ENCODE assay signal across 19 mouse cellular contexts in the genomic region with DNA sequence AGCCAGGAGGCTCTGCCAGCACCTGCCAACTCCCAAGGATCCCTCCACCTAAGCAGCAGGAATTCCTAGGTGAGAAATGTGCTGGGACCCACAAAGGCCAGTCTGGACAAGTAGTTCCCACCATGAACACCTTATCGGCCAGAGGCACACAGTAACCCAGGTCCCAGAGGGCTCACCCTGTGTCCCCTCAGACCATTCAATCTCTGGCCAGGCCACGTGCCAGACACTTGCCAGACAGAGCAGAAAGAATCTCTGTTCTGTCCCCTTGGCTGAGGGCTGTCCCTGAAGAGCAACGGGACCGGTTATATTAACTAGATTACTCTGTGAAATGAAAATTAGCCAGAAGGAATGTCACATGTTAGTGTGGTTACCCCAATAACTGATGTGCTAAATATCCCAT. TPM values are rescaled to one million over a fixed set of nuclear protein-coding genes. Genes with fewer than 3 reads are reported as not detected.
DNase-seq lines count a peak whose midpoint lies in the region; ATAC-seq and TF ChIP-seq lines count a peak whose summit lies in the region.
"Had no signal": no experiment of that assay in that cellular context is flagged by ENCODE, and none has a peak within 500 bp of the region (broad histone marks: within the 10 kb centered on the region; RNA-seq: fewer than 3 reads in every experiment).

No protein-coding gene starts in this region.

- H3K9ac ChIP-seq in heart, embryonic 12.5 days, result 0 out of 2 replicates have a peak overlapping the region, but pooled peaks have one; percentile 30
- no peak overlapping the region; the same call in 1 of the 2 replicates for H3K9ac ChIP-seq in embryonic facial prominence, embryonic 13.5 days
- H3K9ac ChIP-seq in midbrain, postnatal 0 days (replicated peaks; ENCODE audit: low read length, poor library complexity, severe bottlenecking), result no peak overlapping the region
- H3K9ac ChIP-seq: forebrain, embryonic 15.5 days; liver, embryonic 12.5 days; neural tube, embryonic 12.5 days had no signal

- H3K4me1 ChIP-seq in heart, embryonic 12.5 days (replicated peaks), result peaks cover 100% of the 10 kb centered on the region
- H3K4me1 ChIP-seq in embryonic facial prominence, embryonic 13.5 days, result peaks cover 99% of the 10 kb centered on the region
- H3K4me1 ChIP-seq in limb, embryonic 10.5 days, result peaks cover 99% of the 10 kb centered on the region
- peaks cover 4% of the 10 kb centered on the region; the same call in 1 of the 2 replicates for H3K4me1 ChIP-seq in midbrain, postnatal 0 days (ENCODE audit: insufficient read depth, low read length)

- WGBS in heart, embryonic 12.5 days, result 57% methylated on average over 4 of the region's 4 CpGs
- 62% methylated on average over 4 of the region's 4 CpGs for WGBS in embryonic facial prominence, embryonic 13.5 days
- WGBS in limb, embryonic 10.5 days, result 83% methylated on average over 4 of the region's 4 CpGs
- 72% methylated on average over 4 of the region's 4 CpGs for WGBS in midbrain, postnatal 0 days

- no peak for DNase-seq in heart, adult 8-10 months (ENCODE audit: low spot score)
- DNase-seq in kidney, adult 18-20 months, result peak; percentile 7
- no peak for DNase-seq in kidney, postnatal 25 days
- DNase-seq in limb, embryonic 10.5 days (ENCODE audit: low spot score), result no peak
- no peak for DNase-seq in midbrain, postnatal 0 days (ENCODE audit: low spot score)
- DNase-seq: adrenal gland, postnatal 36 days; cerebellum, adult 11-12 months; gastrocnemius, postnatal 25 days; kidney, postnatal 14 days; lung, adult 2 months; right cerebral cortex, postnatal 4 days had no signal

- TF ChIP-seq CTCF in midbrain, postnatal 0 days (IDR thresholded peaks at IDR 0.05), result no peak

- peaks cover 31% of the 10 kb centered on the region for H3K36me3 ChIP-seq in heart, embryonic 12.5 days
- H3K36me3 ChIP-seq in embryonic facial prominence, embryonic 13.5 days, result peaks cover 13% of the 10 kb centered on the region
- H3K36me3 ChIP-seq in limb, embryonic 10.5 days, result peaks cover 43% of the 10 kb centered on the region
- H3K36me3 ChIP-seq in midbrain, postnatal 0 days (ENCODE audit: insufficient read depth, low read length), result no peaks in the 10 kb centered on the region
- H3K36me3 ChIP-seq: forebrain, embryonic 15.5 days; liver, embryonic 12.5 days; neural tube, embryonic 12.5 days had no signal

- ATAC-seq in heart, embryonic 12.5 days (ENCODE audit: insufficient number of reproducible peaks, low FRiP score), result no peak
- no peak for ATAC-seq in embryonic facial prominence, embryonic 13.5 days (ENCODE audit: insufficient number of reproducible peaks, insufficient read depth, low FRiP score, low TSS enrichment, low read depth)
- ATAC-seq in midbrain, postnatal 0 days (ENCODE audit: low FRiP score), result no peak
- ATAC-seq: forebrain, embryonic 15.5 days; hindbrain, embryonic 16.5 days had no signal

- no peak overlapping the region for H3K4me2 ChIP-seq in heart, embryonic 12.5 days
- H3K4me2 ChIP-seq in embryonic facial prominence, embryonic 13.5 days, result no peak overlapping the region
- H3K4me2 ChIP-seq in midbrain, postnatal 0 days (ENCODE audit: low read depth, low read length, poor library complexity, severe bottlenecking), result no peak overlapping the region
- H3K4me2 ChIP-seq: forebrain, embryonic 15.5 days; liver, embryonic 12.5 days; midbrain, embryonic 11.5 days; neural tube, embryonic 12.5 days had no signal

- H3K27ac ChIP-seq in heart, embryonic 12.5 days (ENCODE audit: poor library complexity, severe bottlenecking), result peak overlapping the region; percentile 78
- H3K27ac ChIP-seq in embryonic facial prominence, embryonic 13.5 days, result peak overlapping the region; percentile 72
- H3K27ac ChIP-seq in limb, embryonic 10.5 days, result peak overlapping the region; percentile 51; the same call in 1 of the 2 replicates
- no peak overlapping the region for H3K27ac ChIP-seq in midbrain, postnatal 0 days (ENCODE audit: low read depth, low read length)
- H3K27ac ChIP-seq: forebrain, embryonic 15.5 days; liver, embryonic 12.5 days; neural tube, embryonic 12.5 days; stomach, postnatal 0 days had no signal

- no peaks in the 10 kb centered on the region for H3K9me3 ChIP-seq in heart, embryonic 12.5 days (replicated peaks)
- H3K9me3 ChIP-seq in embryonic facial prominence, embryonic 13.5 days, result no peaks in the 10 kb centered on the region
- no peaks in the 10 kb centered on the region for H3K9me3 ChIP-seq in limb, embryonic 10.5 days (replicated peaks)
- no peaks in the 10 kb centered on the region for H3K9me3 ChIP-seq in midbrain, postnatal 0 days (ENCODE audit: low read length)
- H3K9me3 ChIP-seq: forebrain, embryonic 15.5 days; liver, embryonic 12.5 days; neural tube, embryonic 12.5 days had no signal

- H3K4me3 ChIP-seq in heart, embryonic 12.5 days, result no peak overlapping the region
- H3K4me3 ChIP-seq in embryonic facial prominence, embryonic 13.5 days, result no peak overlapping the region
- no peak overlapping the region for H3K4me3 ChIP-seq in limb, embryonic 10.5 days
- no peak overlapping the region for H3K4me3 ChIP-seq in midbrain, postnatal 0 days (ENCODE audit: low read depth, low read length)
- H3K4me3 ChIP-seq: forebrain, embryonic 15.5 days; liver, embryonic 12.5 days; neural tube, embryonic 12.5 days had no signal

- no peaks in the 10 kb centered on the region for H3K27me3 ChIP-seq in heart, embryonic 12.5 days (replicated peaks)
- no peaks in the 10 kb centered on the region for H3K27me3 ChIP-seq in embryonic facial prominence, embryonic 13.5 days
- H3K27me3 ChIP-seq in limb, embryonic 10.5 days (ENCODE audit: low read depth, poor library complexity, severe bottlenecking), result no peaks in the 10 kb centered on the region
- no peaks in the 10 kb centered on the region for H3K27me3 ChIP-seq in midbrain, postnatal 0 days (ENCODE audit: insufficient read depth, low read length)
- H3K27me3 ChIP-seq: forebrain, embryonic 15.5 days; liver, embryonic 12.5 days; neural tube, embryonic 12.5 days had no signal

RNA-seq across cellular contexts. Expression of a gene that starts 39.9 kb away (rescaled TPM):
- polyA plus RNA-seq in heart, embryonic 12.5 days (2016; fragmentation: Nextera tagmentation; extraction: Ambion mirVana), result 56.2 and 62.8 TPM in 2 replicates
- total RNA-seq in heart, adult 8-10 months (2022), result 10 to 100 TPM; 10.9 to 16.5 (median 11.9) TPM
- 16.7 and 17.4 TPM in 2 replicates for polyA plus RNA-seq in embryonic facial prominence, embryonic 13.5 days (2015; fragmentation: Nextera tagmentation; extraction: Ambion mirVana)
- polyA plus RNA-seq in limb, embryonic 10.5 days (2016; fragmentation: Nextera tagmentation; extraction: Ambion mirVana), result 10.9 and 11.4 TPM in 2 replicates
- 10.4 and 12.7 TPM in 2 replicates for total RNA-seq in midbrain, postnatal 0 days (2014; rRNA removed)
- 0.97 and 1.2 TPM in 2 replicates for polyA plus RNA-seq in midbrain, postnatal 0 days (2015; fragmentation: Nextera tagmentation; extraction: Ambion mirVana)
